Mouse (Mus musculus) erythroid progenitor cell, adult 5-6 weeks (primary cell): ENCODE results near the gene AF067063. TPM values are rescaled to one million over a fixed set of nuclear protein-coding genes. Genes with fewer than 3 reads are reported as not detected.

Experiments used
- total RNA-seq, 2 experiments: library from RNA; stranded (forward) in 1 of 2; stranded (reverse) in 1 of 2; fragments of 150-400 nt in 1 of 2; fragments of 186-747, 209-891 nt in 1 of 2; gene quantifications; 2 replicates each; pipeline versions ENCODE4 v1.2.3 to v1.2.4; 2015 to 2017; ENCODE audit warnings: low replicate concordance in 2 of 2

Gene AF067063
- total RNA-seq, 2 experiments from 2014 or later = not detected

Other genes with a start within 250 kb of the AF067063 start
- gene Ccl28, start 206.4 kb downstream of the AF067063 start, total RNA-seq (2015; ENCODE audit: low replicate concordance) = not detected in 2 replicates
- 0.26 TPM in 1 of 2 replicates, not detected in the other for gene Ccl28, start 206.4 kb downstream of the AF067063 start, total RNA-seq (2017; ENCODE audit: low replicate concordance)
- 5.9 and 6.1 TPM in 2 replicates for gene Hmgcs1, start 139.8 kb downstream of the AF067063 start, total RNA-seq (2015; ENCODE audit: low replicate concordance)
- 7.0 and 9.0 TPM in 2 replicates for gene Hmgcs1, start 139.8 kb downstream of the AF067063 start, total RNA-seq (2017; ENCODE audit: low replicate concordance)
- gene Nim1k, start 74.3 kb downstream of the AF067063 start, total RNA-seq (2015; ENCODE audit: low replicate concordance) = 1.4 TPM in 1 of 2 replicates, not detected in the other
- 0.45 TPM in 1 of 2 replicates, not detected in the other for gene Nim1k, start 74.3 kb downstream of the AF067063 start, total RNA-seq (2017; ENCODE audit: low replicate concordance)
- gene Zfp131, start 39.3 kb downstream of the AF067063 start, total RNA-seq (2015; ENCODE audit: low replicate concordance) = 27.8 and 49.9 TPM in 2 replicates
- 38.9 and 41.3 TPM in 2 replicates for gene Zfp131, start 39.3 kb downstream of the AF067063 start, total RNA-seq (2017; ENCODE audit: low replicate concordance)
- not detected in 2 replicates for gene D13Ertd608e, start 5.8 kb upstream of the AF067063 start, total RNA-seq (2015; ENCODE audit: low replicate concordance)
- gene D13Ertd608e, start 5.8 kb upstream of the AF067063 start, total RNA-seq (2017; ENCODE audit: low replicate concordance) = not detected in 2 replicates
- gene Tcstv1, start 64.6 kb upstream of the AF067063 start, total RNA-seq (2015; ENCODE audit: low replicate concordance) = not detected in 2 replicates
- not detected in 2 replicates for gene Tcstv1, start 64.6 kb upstream of the AF067063 start, total RNA-seq (2017; ENCODE audit: low replicate concordance)
- gene Gm21761, start 99.1 kb upstream of the AF067063 start, total RNA-seq (2015; ENCODE audit: low replicate concordance) = not detected in 2 replicates
- not detected in 2 replicates for gene Gm21761, start 99.1 kb upstream of the AF067063 start, total RNA-seq (2017; ENCODE audit: low replicate concordance)
- gene B020031M17Rik, start 120.6 kb upstream of the AF067063 start, total RNA-seq (2015; ENCODE audit: low replicate concordance) = not detected in 2 replicates
- gene B020031M17Rik, start 120.6 kb upstream of the AF067063 start, total RNA-seq (2017; ENCODE audit: low replicate concordance) = not detected in 2 replicates
- not detected in 2 replicates for gene Gm36079, start 196.8 kb upstream of the AF067063 start, total RNA-seq (2015; ENCODE audit: low replicate concordance)
- not detected in 2 replicates for gene Gm36079, start 196.8 kb upstream of the AF067063 start, total RNA-seq (2017; ENCODE audit: low replicate concordance)
- gene Gm21188, start 222.0 kb upstream of the AF067063 start, total RNA-seq (2015; ENCODE audit: low replicate concordance) = 33.5 and 35.0 TPM in 2 replicates
- 10.9 and 11.7 TPM in 2 replicates for gene Gm21188, start 222.0 kb upstream of the AF067063 start, total RNA-seq (2017; ENCODE audit: low replicate concordance)